Mouse (Mus musculus) heart, embryonic 15.5 days (tissue): ENCODE data around the gene Mmd. TPM values are rescaled to one million over a fixed set of nuclear protein-coding genes. Genes with fewer than 3 reads are reported as not detected.

Experiments used
- ATAC-seq: fragments of 200-750 bp; cut with Nextera tagmentation; replicated peaks from 2 replicates; pipeline ENCODE4 v1.8.0; 2017; ENCODE audit warnings: low read depth, moderate TSS enrichment; ENCODE audit not compliant: insufficient number of reproducible peaks, insufficient read depth, low FRiP score
- H3K27ac ChIP-seq: fragments of 300-500 bp; sonication (generic); 2 replicates; pipeline ENCODE4 v1.5.1; 2015; ENCODE audit warnings: mild to moderate bottlenecking, inconsistent platforms
- H3K27me3 ChIP-seq: fragments of 300-500 bp; sonication (generic); 2 replicates; pipeline ENCODE4 v1.6.1; 2015; ENCODE audit warnings: inconsistent platforms
- H3K36me3 ChIP-seq: fragments of 300-500 bp; sonication (generic); 2 replicates; pipeline ENCODE4 v1.6.1; 2015; ENCODE audit warnings: mild to moderate bottlenecking, inconsistent platforms
- H3K4me1 ChIP-seq: fragments of 300-500 bp; sonication (generic); replicated peaks from 2 replicates; pipeline ENCODE4 v1.6.1; 2015; ENCODE audit warnings: inconsistent platforms
- H3K4me2 ChIP-seq: fragments of 300-500 bp; sonication (generic); 2 replicates; pipeline ENCODE4 v1.6.1; 2015; ENCODE audit warnings: inconsistent platforms, mild to moderate bottlenecking, moderate library complexity
- H3K4me3 ChIP-seq: fragments of 300-500 bp; sonication (generic); 2 replicates; pipeline ENCODE4 v1.5.1; 2015; ENCODE audit warnings: mild to moderate bottlenecking, inconsistent platforms
- H3K9ac ChIP-seq: fragments of 300-500 bp; sonication (generic); 2 replicates; pipeline ENCODE4 v1.6.1; 2015; ENCODE audit warnings: mild to moderate bottlenecking, inconsistent platforms
- H3K9me3 ChIP-seq: fragments of 300-500 bp; sonication (generic); replicated peaks from 2 replicates; pipeline ENCODE4 v1.6.1; 2016; ENCODE audit warnings: inconsistent platforms
- WGBS: fragments of 180-500 bp; shearing (Covaris S2); methylation state at CpG from one replicate; pipeline ENCODE4 v1.1.7; 2015; ENCODE audit warnings: mixed read lengths; 5-methylcytosine and 5-hydroxymethylcytosine counted together
- polyA plus RNA-seq: library from polyadenylated mRNA; unstranded; fragments of >200 nt; fragmentation: Nextera tagmentation; extraction: Ambion mirVana; gene quantifications from 2 replicates; pipeline ENCODE4 v1.2.1, GENCODE M21; 2015

Mmd gene
- polyA plus RNA-seq, 1 experiment from 2014 or later, result 82.9 TPM

DNA sequence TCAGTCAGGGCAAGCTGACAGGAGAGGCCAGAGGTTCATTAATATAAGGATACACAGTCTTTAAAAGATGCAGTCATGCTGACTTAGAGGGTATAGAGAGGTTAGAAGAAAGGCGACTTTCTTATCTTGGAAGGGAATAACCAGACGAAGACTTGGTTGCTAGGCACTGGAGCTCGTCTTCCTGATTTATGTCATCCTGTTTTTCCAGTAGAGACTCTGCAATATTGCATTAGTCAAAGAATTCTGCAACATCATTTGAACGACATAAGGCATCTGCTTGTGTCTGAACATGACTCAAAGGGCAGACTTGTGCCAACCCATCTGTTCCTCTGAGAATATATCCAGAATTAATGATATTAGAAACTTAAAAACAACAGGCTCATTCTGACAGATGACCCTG is 16.6 kb upstream of the Mmd start:
- Histone ChIP-seq H3K9ac (no peak overlapping the region), H3K9me3 (no peaks in the 10 kb centered on the region), H3K4me1 (peaks cover 14% of the 10 kb centered on the region), H3K27ac (no peak overlapping the region), H3K4me3 (no peak overlapping the region), H3K36me3 (no peaks in the 10 kb centered on the region), H3K4me2 (no peak overlapping the region), H3K27me3 (no peaks in the 10 kb centered on the region)
- 29% methylated on average over 4 of the region's 4 CpGs for WGBS
- ATAC-seq, result no peak

DNA sequence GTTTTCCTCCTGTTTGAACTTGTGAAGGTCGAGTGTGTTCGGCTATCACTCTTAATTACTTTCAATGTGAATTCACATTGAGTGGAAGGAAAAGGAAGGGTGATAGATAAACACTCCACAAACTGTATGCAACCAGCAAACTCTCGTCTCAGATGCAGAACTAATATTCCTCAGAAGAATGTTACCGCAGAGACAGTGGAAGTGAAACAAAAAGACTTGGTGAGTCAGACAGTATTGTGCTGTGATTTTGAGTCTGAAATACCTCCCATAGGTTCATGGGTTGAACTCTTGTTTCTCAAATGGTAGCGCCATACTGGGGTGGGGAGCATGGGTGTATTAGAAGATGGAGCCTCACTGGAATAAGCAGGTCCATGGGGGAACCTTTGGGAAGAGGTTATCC is 14.0 kb upstream of the Mmd start:
- Histone ChIP-seq H3K27me3 (no peaks in the 10 kb centered on the region), H3K36me3 (no peaks in the 10 kb centered on the region), H3K9me3 (no peaks in the 10 kb centered on the region), H3K4me3 (no peak overlapping the region), H3K27ac (no peak overlapping the region), H3K9ac (no peak overlapping the region), H3K4me2 (no peak overlapping the region), H3K4me1 (peaks cover 7% of the 10 kb centered on the region)
- no peak for ATAC-seq
- WGBS, result 78% methylated on average over 5 of the region's 5 CpGs

DNA sequence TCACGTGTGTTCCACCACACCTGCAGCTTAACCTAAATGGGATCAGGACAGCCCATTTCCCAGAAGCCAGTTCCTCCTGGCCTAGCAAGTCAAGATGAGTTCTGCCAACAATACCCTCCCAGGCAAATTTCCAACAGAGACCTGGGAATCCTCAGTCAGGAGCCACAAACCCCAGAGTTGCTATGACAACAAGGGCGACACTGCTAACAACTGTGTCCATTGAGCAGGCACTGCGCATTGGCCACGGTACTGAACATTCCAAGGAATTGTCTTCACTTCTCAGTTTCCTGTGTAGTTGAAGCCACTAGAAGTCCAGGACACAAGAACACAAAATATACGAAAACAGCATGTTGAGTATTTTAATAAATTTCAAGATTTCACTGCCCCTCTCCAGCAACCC is 11.6 kb upstream of the Mmd start:
- no peak for ATAC-seq
- H3K9ac ChIP-seq, result no peak overlapping the region
- no peak overlapping the region for H3K27ac ChIP-seq
- no peaks in the 10 kb centered on the region for H3K36me3 ChIP-seq
- H3K4me3 ChIP-seq, result no peak overlapping the region
- H3K27me3 ChIP-seq, result no peaks in the 10 kb centered on the region
- H3K4me1 ChIP-seq, result peaks cover 7% of the 10 kb centered on the region; the same call in 1 of the 2 replicates
- H3K4me2 ChIP-seq, result no peak overlapping the region
- H3K9me3 ChIP-seq, result no peaks in the 10 kb centered on the region
- 84% methylated on average over 5 of the region's 5 CpGs for WGBS

DNA sequence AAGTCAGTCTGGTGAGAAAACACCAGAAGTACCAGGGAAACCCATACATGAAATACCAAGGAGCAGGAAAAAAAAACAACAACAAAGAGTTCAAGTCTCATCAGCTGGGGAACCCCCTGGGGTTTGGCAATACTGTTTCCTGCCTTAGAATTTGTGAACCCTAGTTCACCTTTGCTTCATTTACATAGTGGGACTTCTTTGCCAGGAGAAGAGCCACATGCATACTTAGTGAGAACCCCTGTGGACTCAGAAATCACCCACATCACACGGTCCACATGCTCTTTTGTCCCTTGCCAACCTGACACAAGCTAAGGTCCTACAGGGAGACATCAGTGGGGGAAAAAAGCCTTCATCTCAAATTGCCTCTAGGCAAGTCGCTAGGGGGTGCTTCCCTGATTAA is 10.6 kb upstream of the Mmd start:
- peaks cover 7% of the 10 kb centered on the region; the same call in 1 of the 2 replicates for H3K4me1 ChIP-seq
- no peak overlapping the region for H3K4me2 ChIP-seq
- no peak overlapping the region for H3K4me3 ChIP-seq
- H3K9me3 ChIP-seq, result no peaks in the 10 kb centered on the region
- no peak overlapping the region for H3K27ac ChIP-seq
- ATAC-seq, result no peak
- H3K9ac ChIP-seq, result no peak overlapping the region
- H3K27me3 ChIP-seq, result no peaks in the 10 kb centered on the region
- WGBS, result 41% methylated on average over 2 of the region's 2 CpGs
- H3K36me3 ChIP-seq, result no peaks in the 10 kb centered on the region

DNA sequence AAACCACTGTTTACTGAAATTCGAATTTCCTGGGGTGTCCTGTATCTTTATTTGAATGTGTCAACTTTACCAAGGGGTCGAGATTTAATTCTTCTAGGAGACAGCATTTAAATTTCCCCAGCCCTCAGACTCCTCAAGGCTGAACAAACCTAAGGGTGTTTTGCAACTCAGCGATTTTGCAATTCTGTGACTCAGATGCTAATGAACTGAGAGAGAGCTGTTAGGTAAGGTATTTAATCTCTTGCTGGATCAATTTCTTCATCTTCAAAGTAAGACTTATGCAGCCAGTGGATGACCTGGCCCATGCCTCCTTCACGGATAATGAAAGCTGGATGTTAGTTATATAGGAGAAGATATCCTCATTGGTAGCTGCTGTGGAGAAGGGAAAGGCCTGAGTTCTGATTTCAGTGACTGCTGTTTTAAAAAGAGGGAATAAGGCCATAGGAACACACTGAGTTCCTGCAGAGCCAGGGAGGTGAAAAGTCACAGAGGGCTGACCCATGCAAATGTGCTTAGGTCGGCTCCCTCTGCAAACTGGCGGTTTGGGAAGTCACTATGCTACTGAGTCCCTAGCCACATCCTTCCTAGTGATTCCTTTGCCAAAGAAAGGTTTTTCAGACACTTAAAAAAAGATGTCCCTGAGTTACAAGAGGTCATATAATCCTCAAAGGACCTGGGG is 8.5 kb upstream of the Mmd start:
- Histone ChIP-seq H3K27ac (no peak overlapping the region), H3K4me3 (no peak overlapping the region), H3K36me3 (no peaks in the 10 kb centered on the region), H3K4me1 (peaks cover 7% of the 10 kb centered on the region; the same call in 1 of the 2 replicates), H3K27me3 (no peaks in the 10 kb centered on the region), H3K9me3 (no peaks in the 10 kb centered on the region), H3K4me2 (no peak overlapping the region), H3K9ac (no peak overlapping the region)
- ATAC-seq, result no peak
- 26% methylated on average over 6 of the region's 6 CpGs for WGBS

DNA sequence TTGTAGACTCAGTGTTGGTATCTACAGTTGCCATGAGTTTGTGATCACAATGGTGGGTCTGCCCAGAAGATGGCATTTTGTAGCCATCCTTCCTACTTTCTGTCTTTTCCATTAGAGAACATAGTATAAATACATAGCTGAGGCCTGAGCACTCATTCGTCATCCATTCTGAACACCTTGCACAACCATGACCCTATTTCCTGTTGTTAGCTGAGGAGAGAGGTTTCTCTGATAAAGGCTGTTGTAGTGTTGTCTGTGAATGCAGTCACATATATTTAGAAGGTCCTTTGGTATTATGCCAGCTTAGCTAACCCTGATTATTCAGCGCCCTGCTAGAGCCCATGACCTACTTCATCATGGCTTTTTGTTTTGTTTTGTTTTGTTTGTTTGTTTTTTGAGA is 7.4 kb upstream of the Mmd start:
- Histone ChIP-seq H3K4me1 (peaks cover 7% of the 10 kb centered on the region; the same call in 1 of the 2 replicates), H3K9ac (no peak overlapping the region), H3K9me3 (no peaks in the 10 kb centered on the region), H3K27me3 (no peaks in the 10 kb centered on the region), H3K36me3 (no peaks in the 10 kb centered on the region), H3K27ac (no peak overlapping the region), H3K4me3 (no peak overlapping the region), H3K4me2 (no peak overlapping the region)
- no peak for ATAC-seq
- 63% methylated on average over 2 of the region's 2 CpGs for WGBS

DNA sequence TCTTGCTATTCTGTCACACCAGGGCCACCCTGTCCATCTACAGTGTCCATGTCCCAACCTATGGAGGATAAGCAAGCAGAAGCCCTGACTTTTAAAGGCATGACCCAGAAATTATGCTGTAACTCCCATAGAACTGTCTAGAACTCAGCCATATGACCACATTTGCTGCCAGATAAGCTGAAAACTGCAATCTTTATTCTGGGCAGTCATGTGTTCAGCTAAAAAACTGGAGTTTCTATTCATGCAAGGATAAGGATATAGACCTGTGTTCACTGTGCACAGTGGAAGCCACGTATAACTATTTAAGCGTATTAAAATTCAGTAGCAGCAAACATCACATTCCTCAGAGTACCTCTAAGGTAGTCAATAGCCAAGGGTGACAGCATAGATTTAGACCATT is 6.0 kb upstream of the Mmd start:
- Histone ChIP-seq H3K36me3 (no peaks in the 10 kb centered on the region), H3K4me3 (no peak overlapping the region), H3K27me3 (no peaks in the 10 kb centered on the region), H3K9me3 (no peaks in the 10 kb centered on the region), H3K9ac (no peak overlapping the region), H3K27ac (no peak overlapping the region), H3K4me2 (no peak overlapping the region), H3K4me1 (peaks cover 8% of the 10 kb centered on the region; the same call in 1 of the 2 replicates)
- no peak for ATAC-seq
- 92% methylated on average over 2 of the region's 2 CpGs for WGBS

DNA sequence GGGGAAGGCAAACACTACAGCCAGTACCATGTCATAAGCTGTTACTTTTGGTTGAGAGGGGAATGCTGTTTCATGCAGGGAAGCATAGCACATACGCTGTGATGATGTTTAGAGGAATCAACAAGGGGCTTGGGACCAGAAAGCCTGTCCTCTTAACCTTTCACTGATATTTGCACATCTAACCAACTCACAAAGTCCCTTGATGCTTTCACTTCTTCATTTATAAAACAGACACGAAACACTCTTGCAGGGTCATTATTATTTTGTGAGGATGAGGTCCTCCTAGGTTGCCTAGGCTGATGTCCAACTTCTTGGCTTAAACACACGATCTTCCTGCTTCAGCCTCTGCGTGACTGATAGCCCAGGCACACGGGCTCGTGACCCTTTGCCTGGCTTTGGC is 3.6 kb upstream of the Mmd start:
- WGBS, result 70% methylated on average over 6 of the region's 6 CpGs

DNA sequence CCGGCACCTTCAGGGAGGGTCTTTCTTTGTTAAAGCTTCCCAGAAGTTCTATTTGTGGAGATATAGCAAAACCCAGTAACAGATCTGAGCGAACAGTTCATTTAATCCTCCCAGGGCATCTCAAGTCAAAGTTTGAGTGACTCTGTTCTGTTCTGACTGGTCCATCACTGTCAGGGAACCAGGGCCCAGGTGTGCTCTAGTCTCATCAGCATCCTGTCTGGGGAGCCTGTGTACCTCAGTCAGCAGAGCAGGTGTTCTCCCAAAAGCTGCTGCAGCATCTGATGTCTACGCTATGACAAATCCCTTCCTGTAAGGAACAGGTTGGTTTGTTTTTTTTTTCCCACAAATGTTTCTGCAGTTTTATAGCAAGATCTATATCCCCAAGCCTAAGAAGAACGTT is 2.6 kb upstream of the Mmd start:
- Histone ChIP-seq H3K9ac (no peak overlapping the region), H3K27me3 (no peaks in the 10 kb centered on the region), H3K9me3 (no peaks in the 10 kb centered on the region), H3K4me1 (peaks cover 7% of the 10 kb centered on the region), H3K4me3 (no peak overlapping the region), H3K27ac (no peak overlapping the region), H3K4me2 (no peak overlapping the region), H3K36me3 (no peaks in the 10 kb centered on the region)
- no peak for ATAC-seq
- WGBS, result 74% methylated on average over 4 of the region's 4 CpGs

More for the DNA sequence above, 3.6 kb upstream of the Mmd start:
- Histone ChIP-seq H3K9ac (no peak overlapping the region), H3K27ac (no peak overlapping the region), H3K27me3 (no peaks in the 10 kb centered on the region), H3K9me3 (no peaks in the 10 kb centered on the region), H3K36me3 (no peaks in the 10 kb centered on the region), H3K4me3 (no peak overlapping the region), H3K4me2 (no peak overlapping the region), H3K4me1 (peaks cover 11% of the 10 kb centered on the region; the same call in 1 of the 2 replicates)
- no peak for ATAC-seq

DNA sequence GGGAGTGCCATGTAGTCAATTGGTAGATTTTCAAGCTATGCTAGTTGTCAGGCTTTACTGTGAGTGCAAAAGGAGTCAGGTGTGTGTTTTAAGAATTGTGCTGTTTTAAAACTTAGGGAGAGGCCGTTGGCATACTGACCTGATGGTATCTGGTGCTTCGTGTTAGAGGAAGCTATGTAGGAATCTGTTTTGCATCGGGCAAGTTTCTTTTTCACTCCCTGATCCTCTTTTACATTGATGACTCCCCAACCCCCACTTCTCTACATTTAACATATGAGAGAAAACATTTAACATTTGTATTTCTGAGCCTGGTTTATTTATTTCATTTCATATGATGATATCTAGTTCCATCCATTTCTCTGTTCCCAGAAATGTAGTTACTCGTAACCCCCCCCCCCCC is 1.5 kb upstream of the Mmd start:
- no peak overlapping the region for H3K9ac ChIP-seq
- H3K4me2 ChIP-seq, result no peak overlapping the region
- WGBS, result 48% methylated on average over 4 of the region's 4 CpGs
- H3K4me3 ChIP-seq, result no peak overlapping the region
- H3K36me3 ChIP-seq, result no peaks in the 10 kb centered on the region
- no peaks in the 10 kb centered on the region for H3K27me3 ChIP-seq
- ATAC-seq, result no peak
- peaks cover 18% of the 10 kb centered on the region for H3K4me1 ChIP-seq
- H3K9me3 ChIP-seq, result no peaks in the 10 kb centered on the region
- H3K27ac ChIP-seq, result no peak overlapping the region

DNA sequence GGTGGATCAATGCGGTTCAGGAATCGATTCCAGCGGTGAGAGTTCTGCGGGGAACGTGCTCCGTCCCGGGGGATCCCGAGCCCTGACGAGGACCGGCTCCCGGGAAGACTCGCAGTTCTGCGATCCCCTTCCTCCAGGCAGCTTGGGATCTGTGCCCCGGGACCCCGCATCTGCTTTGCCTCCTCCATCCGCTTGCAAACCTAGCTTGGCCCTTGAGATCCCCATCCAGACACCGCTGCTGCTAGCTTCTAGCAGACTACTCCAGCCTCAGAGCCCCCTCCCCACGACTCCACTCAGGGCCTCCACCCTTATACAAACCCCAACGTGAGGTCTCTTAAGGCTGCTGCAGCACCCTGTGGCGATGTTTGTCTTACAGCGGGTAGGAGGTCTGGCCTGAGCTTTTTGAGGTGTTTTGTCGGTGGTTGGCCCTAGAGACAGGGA is 465 bp downstream of the Mmd start:
- no peaks in the 10 kb centered on the region for H3K9me3 ChIP-seq
- peak overlapping the region; percentile 67 for H3K4me2 ChIP-seq
- no peaks in the 10 kb centered on the region for H3K36me3 ChIP-seq
- H3K4me3 ChIP-seq, result peak overlapping the region; percentile 81
- H3K9ac ChIP-seq, result peak overlapping the region; percentile 95
- peak overlapping the region; percentile 94 for H3K27ac ChIP-seq
- WGBS, result under 1% methylated on average over 22 of the region's 22 CpGs
- peaks cover 36% of the 10 kb centered on the region for H3K4me1 ChIP-seq
- ATAC-seq, result peak; percentile 7
- no peaks in the 10 kb centered on the region for H3K27me3 ChIP-seq

DNA sequence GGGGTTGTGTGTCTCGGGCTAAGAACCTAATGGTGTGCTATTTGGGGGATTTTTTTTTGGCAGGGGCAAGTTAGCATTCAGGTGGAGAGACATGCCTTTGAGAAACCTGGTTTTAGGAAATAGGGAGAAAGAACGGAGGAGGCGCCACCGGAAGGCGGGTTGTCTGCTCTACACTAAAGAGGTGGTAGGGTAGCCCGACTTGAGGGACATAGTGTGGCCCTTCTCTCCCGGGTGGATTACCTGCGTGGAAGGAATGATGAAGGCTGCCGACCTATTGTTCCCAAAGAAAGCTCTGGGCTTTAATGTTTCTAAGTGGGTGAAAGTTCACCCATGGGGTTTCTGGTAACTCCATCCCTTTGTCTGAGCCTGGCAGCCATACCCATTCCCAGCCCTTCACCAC is 933 bp downstream of the Mmd start:
- H3K27me3 ChIP-seq, result no peaks in the 10 kb centered on the region
- no peaks in the 10 kb centered on the region for H3K9me3 ChIP-seq
- peak overlapping the region; percentile 67 for H3K4me2 ChIP-seq
- peak overlapping the region; percentile 94 for H3K27ac ChIP-seq
- WGBS, result 1% methylated on average over 9 of the region's 9 CpGs
- no peak for ATAC-seq
- no peaks in the 10 kb centered on the region for H3K36me3 ChIP-seq
- H3K9ac ChIP-seq, result peak overlapping the region; percentile 95
- peaks cover 39% of the 10 kb centered on the region for H3K4me1 ChIP-seq
- H3K4me3 ChIP-seq, result peak overlapping the region; percentile 81
